Mouse (Mus musculus): ENCODE results near the gene Cds2.

- no peak for TF ChIP-seq ZC3H11A (IDR thresholded peaks at IDR 0.05; ENCODE audit: borderline replicate concordance, low read depth, low read length)
- no peak for TF ChIP-seq CHD2 (IDR thresholded peaks at IDR 0.05; ENCODE audit: low read depth, low read length)
- TF ChIP-seq ZNF384 (IDR thresholded peaks at IDR 0.05; ENCODE audit: low read depth, low read length): no peak
- no peak for TF ChIP-seq HCFC1 (IDR thresholded peaks at IDR 0.05; ENCODE audit: borderline replicate concordance, insufficient read depth, low read length)
Measured at GRCm38 (mm10) chr2:132341293-132341692, 78.3 kb downstream of the Cds2 start.

All from ES-E14 (cell line).